Mouse (Mus musculus) stomach, embryonic 15.5 days (tissue): Measurements from ENCODE around the gene Tor1b. TPM values are rescaled to one million over a fixed set of nuclear protein-coding genes. Genes with fewer than 3 reads are reported as not detected.
A peak's percentile ranks its signal among the peaks of the same experiment; 100 is the strongest.

Source experiments
- ATAC-seq: fragments of 200-750 bp; cut with Nextera tagmentation; 2 replicates; pipeline ENCODE4 v1.8.0; 2017; ENCODE audit warnings: low read depth, moderate number of reproducible peaks, moderate TSS enrichment; ENCODE audit not compliant: insufficient read depth, low FRiP score
- H3K27ac ChIP-seq: fragments of 300-500 bp; sonication (generic); 2 replicates; pipeline ENCODE4 v1.5.1; 2015; ENCODE audit warnings: mild to moderate bottlenecking, inconsistent platforms
- H3K27me3 ChIP-seq: fragments of 300-500 bp; sonication (generic); replicated peaks from 2 replicates; pipeline ENCODE4 v1.6.1; 2015; ENCODE audit warnings: inconsistent platforms
- H3K36me3 ChIP-seq: fragments of 300-500 bp; sonication (generic); 2 replicates; pipeline ENCODE4 v1.6.1; 2015; ENCODE audit warnings: inconsistent platforms
- H3K4me1 ChIP-seq: fragments of 300-500 bp; sonication (generic); 2 replicates; pipeline ENCODE4 v1.6.1; 2015; ENCODE audit warnings: inconsistent platforms
- H3K4me2 ChIP-seq: fragments of 300-500 bp; sonication (generic); 2 replicates; pipeline ENCODE4 v1.6.1; 2015; ENCODE audit warnings: mild to moderate bottlenecking, inconsistent platforms
- H3K4me3 ChIP-seq: fragments of 300-500 bp; sonication (generic); replicated peaks from 2 replicates; pipeline ENCODE4 v1.5.1; 2015; ENCODE audit warnings: inconsistent platforms
- H3K9ac ChIP-seq: fragments of 300-500 bp; sonication (generic); 2 replicates; pipeline ENCODE4 v1.6.1; 2015; ENCODE audit warnings: inconsistent platforms
- H3K9me3 ChIP-seq: fragments of 300-500 bp; sonication (generic); 2 replicates; pipeline ENCODE4 v1.6.1; 2016; ENCODE audit warnings: inconsistent platforms
- whole genome bisulfite sequencing: fragments of 180-500 bp; shearing (Covaris S2); methylation state at CpG from one replicate; pipeline ENCODE4 v1.1.7; 2015; 5-methylcytosine and 5-hydroxymethylcytosine counted together
- polyA plus RNA-seq: library from polyadenylated mRNA; unstranded; fragments of >200 nt; fragmentation: Nextera tagmentation; extraction: Ambion mirVana; gene quantifications from 2 replicates; pipeline ENCODE4 v1.2.1, GENCODE M21; 2015

Gene Tor1b
- polyA plus RNA-seq, 1 experiment from 2014 or later, result 30.6 TPM

DNA sequence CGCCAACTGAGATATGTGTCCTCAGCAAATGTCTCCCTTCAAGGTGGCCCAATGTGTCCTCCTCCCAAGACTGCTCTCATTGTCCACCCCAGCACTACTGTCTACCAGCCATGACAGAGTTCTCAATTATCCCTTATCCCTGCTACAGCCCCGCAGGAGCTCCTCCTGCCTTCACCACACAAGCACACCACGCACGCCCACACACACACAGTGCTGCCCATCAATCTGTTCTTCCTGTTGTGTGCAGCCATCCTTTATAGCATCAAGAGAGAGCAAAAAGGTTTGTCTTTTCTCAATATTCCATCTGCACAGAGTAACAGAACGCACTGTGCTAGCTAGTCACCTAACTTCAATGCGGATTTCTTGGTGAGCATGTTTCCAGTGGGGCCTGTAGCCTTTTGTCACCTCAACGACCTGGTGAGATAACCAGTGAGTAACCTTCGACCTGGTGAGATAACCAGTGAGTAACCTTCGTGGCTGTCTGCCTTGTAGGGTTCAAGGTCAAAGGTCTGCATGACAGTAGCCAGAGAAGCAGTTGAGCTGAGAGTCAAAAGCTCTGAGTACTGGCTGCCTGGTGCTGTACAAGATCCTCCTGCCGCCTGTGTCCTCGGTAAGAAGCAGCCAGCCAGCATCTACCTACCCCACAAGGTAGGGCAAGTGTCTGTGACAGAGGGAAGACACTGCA is 10.0 kb downstream of the Tor1b start:
- no peaks in the 10 kb centered on the region for H3K9me3 ChIP-seq
- peaks cover 19% of the 10 kb centered on the region for H3K4me1 ChIP-seq
- no peaks in the 10 kb centered on the region for H3K27me3 ChIP-seq
- no peak overlapping the region for H3K4me2 ChIP-seq
- no peak for ATAC-seq
- H3K36me3 ChIP-seq, result peaks cover 66% of the 10 kb centered on the region
- H3K27ac ChIP-seq, result no peak overlapping the region
- WGBS, result 78% methylated on average over 11 of the region's 11 CpGs
- H3K9ac ChIP-seq, result no peak overlapping the region
- no peak overlapping the region for H3K4me3 ChIP-seq

DNA sequence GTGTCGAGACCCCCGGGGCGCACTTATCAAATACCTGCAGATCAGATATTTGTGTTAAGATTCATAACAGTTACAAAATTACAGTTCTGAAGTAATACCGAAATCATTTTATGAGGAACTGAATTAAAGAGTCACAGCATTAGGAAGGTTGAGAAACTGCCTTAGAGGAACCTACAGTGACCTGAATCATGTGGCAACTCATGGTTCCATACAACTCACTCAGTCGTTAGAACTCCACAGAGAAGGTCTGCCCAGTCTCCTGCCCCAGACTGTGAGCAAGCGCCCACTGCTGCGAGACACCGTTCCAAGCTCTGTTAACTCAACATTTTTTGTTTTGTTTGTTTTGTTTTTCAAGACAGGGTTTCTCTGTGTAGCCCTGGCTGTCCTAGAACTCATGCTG is 12.9 kb downstream of the Tor1b start:
- WGBS, result 91% methylated on average over 8 of the region's 8 CpGs
- no peak overlapping the region for H3K4me3 ChIP-seq
- no peak for ATAC-seq
- no peaks in the 10 kb centered on the region for H3K27me3 ChIP-seq
- H3K4me1 ChIP-seq, result peaks cover 19% of the 10 kb centered on the region
- peaks cover 42% of the 10 kb centered on the region for H3K36me3 ChIP-seq
- H3K9me3 ChIP-seq, result no peaks in the 10 kb centered on the region
- no peak overlapping the region for H3K9ac ChIP-seq
- H3K4me2 ChIP-seq, result peak overlapping the region; percentile 81
- H3K27ac ChIP-seq, result no peak overlapping the region

DNA sequence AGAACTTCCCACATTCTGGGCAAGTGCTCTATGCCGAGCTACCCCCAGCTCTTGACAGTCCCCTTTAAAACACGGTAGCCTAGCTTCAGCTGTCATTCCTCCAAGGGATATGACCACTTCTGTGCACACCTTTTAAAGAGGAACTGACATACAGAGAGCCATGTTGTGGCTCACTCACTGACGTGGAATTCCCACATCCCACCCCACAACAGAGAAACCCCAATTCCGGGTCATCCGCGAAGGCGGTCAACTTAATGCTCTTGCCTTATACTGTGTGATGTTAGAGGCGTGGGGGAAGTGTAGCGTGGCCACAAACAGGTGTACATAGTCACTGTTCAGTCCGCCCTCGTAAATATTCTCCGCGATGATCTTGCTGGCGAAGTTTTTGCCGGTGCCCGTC is 14.1 kb downstream of the Tor1b start:
- 15% methylated on average over 16 of the region's 16 CpGs for WGBS
- ATAC-seq, result no peak
- H3K36me3 ChIP-seq, result peaks cover 31% of the 10 kb centered on the region
- peak overlapping the region; percentile 92 for H3K4me3 ChIP-seq
- H3K9me3 ChIP-seq, result no peaks in the 10 kb centered on the region
- H3K9ac ChIP-seq, result peak overlapping the region; percentile 98
- peaks cover 19% of the 10 kb centered on the region for H3K4me1 ChIP-seq
- no peaks in the 10 kb centered on the region for H3K27me3 ChIP-seq
- peak overlapping the region; percentile 81 for H3K4me2 ChIP-seq
- 0 out of 2 replicates have a peak overlapping the region, but pooled peaks have one; percentile 78 for H3K27ac ChIP-seq

DNA sequence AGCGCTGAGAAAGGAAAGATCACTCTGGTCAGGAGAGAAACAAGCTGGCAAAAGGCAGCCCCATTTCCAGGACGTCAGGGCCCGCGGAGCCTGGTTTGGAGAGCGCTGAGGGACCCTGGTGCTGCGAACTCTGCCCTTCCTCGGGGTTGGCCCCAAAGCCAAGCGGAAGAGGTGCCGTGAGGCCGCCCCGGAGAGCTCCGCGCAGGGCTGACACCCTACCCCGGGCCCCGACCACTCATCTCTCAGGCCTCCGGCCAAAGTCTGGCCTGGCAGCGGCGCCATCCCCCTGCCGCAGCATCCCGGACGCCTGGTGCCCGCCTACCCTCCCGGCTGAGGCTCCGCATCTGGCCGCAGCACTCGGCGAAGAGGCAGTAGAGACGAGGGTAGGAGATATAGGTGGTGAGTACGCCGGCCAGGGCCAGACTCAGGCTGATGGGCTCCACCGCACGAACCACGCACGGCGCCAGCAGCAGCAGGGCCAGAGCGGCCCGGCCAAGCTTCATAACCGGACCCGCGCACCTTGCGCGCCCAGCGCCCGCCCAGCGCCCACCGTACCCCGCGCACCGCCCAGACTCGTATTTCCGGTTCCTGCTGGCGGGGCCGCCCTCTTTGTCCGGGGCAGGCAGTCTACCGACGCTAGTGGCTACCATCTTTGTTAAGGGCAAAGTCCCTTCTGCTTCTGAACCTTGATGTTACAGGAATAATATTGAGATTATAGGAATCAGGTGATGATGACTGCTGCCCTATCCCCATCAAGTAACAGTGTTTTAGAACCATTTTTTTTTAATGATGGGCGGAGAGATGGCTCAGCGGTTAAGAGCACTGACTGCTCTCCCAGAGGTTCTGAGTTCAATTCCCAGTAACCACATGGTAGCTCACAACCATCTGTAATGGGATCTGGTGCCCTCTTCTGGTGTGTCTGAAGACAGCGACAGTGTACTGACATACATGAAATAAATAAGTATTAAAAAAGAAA is 14.9 kb downstream of the Tor1b start, which contains the start of gene Tor1a:
Gene Tor1a (minus strand): TSS at position 582 of the 976 bp plus-strand sequence.
- Histone ChIP-seq H3K36me3 (peaks cover 28% of the 10 kb centered on the region), H3K4me3 (peak within 1 kb of the TSS; percentile 92), H3K4me2 (peak within 1 kb of the TSS; percentile 81), H3K27ac (peak within 1 kb of the TSS; percentile 78), H3K4me1 (peaks cover 19% of the 10 kb centered on the region), H3K27me3 (no peaks in the 10 kb centered on the region), H3K9ac (peak within 1 kb of the TSS; percentile 98), H3K9me3 (no peaks in the 10 kb centered on the region)
- WGBS, result 2% methylated on average over 59 of the region's 59 CpGs
- ATAC-seq, result peak; percentile 93

DNA sequence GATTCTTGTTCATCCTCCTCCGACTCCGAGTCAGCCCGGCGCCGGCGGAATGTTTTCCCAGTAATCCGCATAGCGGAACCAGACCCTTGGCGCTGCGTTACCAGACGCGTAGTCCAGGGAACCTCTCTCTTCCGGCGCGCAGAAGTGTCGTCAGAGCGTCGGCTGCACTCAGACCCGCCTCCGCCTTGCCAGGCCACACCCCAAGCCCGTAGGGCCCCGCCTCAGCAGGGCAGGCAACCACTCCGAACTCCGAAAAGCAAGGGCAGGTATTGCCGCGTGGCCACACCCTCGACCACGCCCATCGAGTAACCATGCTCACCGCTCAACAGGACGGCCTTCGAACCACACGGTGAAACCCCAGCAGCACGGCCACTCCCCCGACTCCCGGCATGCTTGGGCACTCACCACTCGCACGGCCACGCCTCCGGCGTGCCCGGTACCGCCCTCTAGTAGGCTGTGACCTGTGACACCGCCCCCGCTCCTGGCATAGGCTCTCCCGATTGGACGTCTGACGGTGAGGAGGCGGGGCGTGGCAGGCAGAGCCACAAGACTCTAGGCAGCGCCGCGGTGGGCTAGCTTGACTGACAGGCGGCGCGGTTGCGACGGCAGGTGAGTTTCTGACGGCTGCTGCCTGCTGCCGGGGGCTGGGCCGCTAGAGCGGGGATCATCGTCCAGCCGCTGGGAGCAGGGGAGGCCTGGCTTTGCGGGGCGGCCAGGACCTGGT is 29.2 kb downstream of the Tor1b start, which contains the start of the genes BC005624 and Usp20:
Gene BC005624 (minus strand): TSS at position 412 of the 724 bp plus-strand sequence.
Gene Usp20 (plus strand): TSS at position 490 of the 724 bp plus-strand sequence.
- ATAC-seq, result peak; percentile 97
- Histone ChIP-seq H3K27ac (peak within 1 kb of the TSS; percentile 65), H3K27me3 (no peaks in the 10 kb centered on the region), H3K9ac (peak within 1 kb of the TSS; percentile 36), H3K4me3 (peak within 1 kb of the TSS; percentile 67), H3K36me3 (peaks cover 20% of the 10 kb centered on the region; the same call in 1 of the 2 replicates), H3K4me2 (peak within 1 kb of the TSS; percentile 77), H3K9me3 (no peaks in the 10 kb centered on the region), H3K4me1 (peaks cover 29% of the 10 kb centered on the region)
- under 1% methylated on average over 66 of the region's 66 CpGs for WGBS

DNA sequence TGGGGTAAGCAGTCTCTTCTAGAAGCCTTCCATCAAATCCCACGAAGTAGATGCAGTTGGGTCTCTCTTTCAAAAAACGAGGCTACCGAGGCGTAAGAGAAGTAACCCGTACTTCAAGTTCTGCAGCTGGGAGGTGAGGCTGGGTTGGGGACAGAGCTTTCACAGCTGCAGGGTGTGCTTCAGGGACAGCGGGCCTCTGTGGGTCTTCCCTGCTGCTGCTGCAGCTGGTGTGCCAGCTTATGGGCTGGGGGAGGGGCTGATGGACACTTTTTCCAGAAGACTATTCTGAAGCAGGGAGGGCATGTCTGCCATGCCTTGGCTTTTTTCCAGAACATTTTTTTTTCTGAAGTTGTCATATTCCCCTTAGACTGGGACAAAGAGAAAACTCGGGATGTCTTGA is 30.3 kb downstream of the Tor1b start:
- Histone ChIP-seq H3K27me3 (no peaks in the 10 kb centered on the region), H3K27ac (no peak overlapping the region), H3K9me3 (no peaks in the 10 kb centered on the region), H3K4me2 (peak overlapping the region; percentile 77), H3K9ac (no peak overlapping the region), H3K4me1 (peaks cover 29% of the 10 kb centered on the region), H3K36me3 (peaks cover 20% of the 10 kb centered on the region; the same call in 1 of the 2 replicates), H3K4me3 (peak overlapping the region; percentile 67)
- WGBS, result 43% methylated on average over 7 of the region's 7 CpGs
- ATAC-seq, result no peak

DNA sequence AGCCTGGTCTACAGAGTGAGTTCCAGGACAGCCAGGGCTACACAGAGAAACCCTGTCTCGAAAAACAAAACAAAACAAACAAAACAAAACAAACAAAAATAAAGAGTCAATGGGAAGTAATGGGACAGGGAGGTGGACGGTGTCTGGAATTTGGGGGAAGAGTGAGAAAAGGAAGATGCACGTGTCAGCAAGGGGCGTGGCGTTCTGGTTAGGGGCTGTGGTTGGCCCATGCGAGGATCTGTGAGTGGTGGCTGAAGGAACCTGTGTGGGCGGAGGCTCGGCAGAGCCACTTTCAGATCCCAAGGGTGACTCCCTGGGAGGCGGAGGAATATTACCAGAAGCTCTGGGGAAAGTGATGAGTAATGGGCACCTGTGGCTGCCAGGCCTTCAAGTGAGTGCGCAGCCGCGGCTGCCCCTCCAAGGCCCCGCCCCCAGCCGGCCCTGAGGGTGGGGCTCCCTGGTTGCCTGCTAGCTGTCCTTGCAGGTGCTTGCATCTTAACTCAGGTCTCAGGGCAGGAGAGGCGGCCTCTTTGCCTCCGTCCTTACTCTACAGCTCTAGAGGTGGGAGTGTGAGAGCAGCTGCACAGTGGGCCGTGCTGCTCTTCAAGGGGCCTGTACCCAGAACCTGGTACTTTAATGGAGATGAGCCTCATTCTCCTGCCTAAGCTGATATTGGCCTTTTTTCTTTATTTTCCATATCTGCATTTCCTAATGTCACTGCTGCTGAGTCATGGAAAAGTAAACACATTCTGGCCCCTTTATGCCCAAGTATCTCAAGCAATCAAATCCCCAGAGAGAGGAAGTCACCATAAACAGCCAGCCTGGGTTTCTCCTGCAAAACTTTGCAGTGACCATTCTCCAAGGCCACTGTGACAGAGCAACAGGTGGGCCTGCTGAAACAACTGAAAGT is 32.6 kb downstream of the Tor1b start:
- Histone ChIP-seq H3K4me2 (peak overlapping the region; percentile 22), H3K9ac (no peak overlapping the region), H3K27me3 (no peaks in the 10 kb centered on the region), H3K9me3 (no peaks in the 10 kb centered on the region), H3K36me3 (peaks cover under 1% of the 10 kb centered on the region; the same call in 1 of the 2 replicates), H3K27ac (peak overlapping the region; percentile 82), H3K4me1 (peaks cover 26% of the 10 kb centered on the region), H3K4me3 (no peak overlapping the region)
- 21% methylated on average over 17 of the region's 17 CpGs for WGBS
- no peak for ATAC-seq

DNA sequence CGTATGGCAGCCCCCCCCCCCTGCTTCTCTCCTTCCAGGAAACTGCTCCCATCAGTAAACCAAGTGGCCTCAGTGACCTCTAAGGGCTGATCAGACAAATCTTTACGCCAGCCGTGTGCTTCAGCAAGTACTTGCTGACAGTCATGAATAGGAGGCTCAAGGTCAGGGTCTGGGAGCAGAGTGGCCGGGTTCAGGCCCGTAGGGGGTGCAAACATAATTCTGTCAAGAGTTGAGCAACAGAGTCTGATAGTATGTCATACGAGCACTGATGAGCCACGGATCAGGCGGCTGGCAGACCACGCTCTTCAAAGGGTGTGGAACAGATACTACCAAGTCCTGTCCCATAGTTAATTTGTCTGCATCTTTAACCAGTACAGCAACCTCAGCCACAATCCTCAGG is 37.5 kb downstream of the Tor1b start:
- H3K27ac ChIP-seq, result no peak overlapping the region
- no peak overlapping the region for H3K9ac ChIP-seq
- no peaks in the 10 kb centered on the region for H3K36me3 ChIP-seq
- no peak for ATAC-seq
- H3K4me3 ChIP-seq, result no peak overlapping the region
- H3K4me1 ChIP-seq, result peaks cover 8% of the 10 kb centered on the region; the same call in 1 of the 2 replicates
- 86% methylated on average over 9 of the region's 9 CpGs for WGBS
- no peaks in the 10 kb centered on the region for H3K9me3 ChIP-seq
- H3K4me2 ChIP-seq, result no peak overlapping the region
- no peaks in the 10 kb centered on the region for H3K27me3 ChIP-seq

DNA sequence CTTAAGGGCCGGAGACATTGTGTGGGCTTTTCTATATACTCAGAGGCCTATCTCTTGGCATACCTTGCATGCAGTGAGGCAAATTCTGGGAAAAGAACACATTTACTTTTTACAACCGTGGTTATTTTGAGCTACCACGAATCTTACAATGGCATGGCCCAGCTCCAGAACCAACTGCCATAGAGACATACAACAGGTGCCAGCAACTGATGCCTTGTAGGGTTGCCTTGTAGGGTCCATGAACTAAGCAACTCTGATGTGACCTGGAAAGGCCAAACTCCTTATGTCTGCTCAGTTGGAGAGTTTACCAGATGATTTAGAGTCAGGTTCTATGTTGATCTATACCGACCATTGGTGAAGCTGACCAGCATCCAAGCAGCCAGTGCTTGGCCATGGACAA is 42.1 kb downstream of the Tor1b start:
- Histone ChIP-seq H3K4me2 (no peak overlapping the region), H3K27me3 (no peaks in the 10 kb centered on the region), H3K27ac (no peak overlapping the region), H3K9me3 (no peaks in the 10 kb centered on the region), H3K9ac (no peak overlapping the region), H3K4me3 (no peak overlapping the region), H3K36me3 (0 out of 2 replicates have a peak, but pooled peaks cover under 1% of the 10 kb centered on the region), H3K4me1 (no peaks in the 10 kb centered on the region)
- 94% methylated on average over 4 of the region's 4 CpGs for WGBS
- ATAC-seq, result no peak

DNA sequence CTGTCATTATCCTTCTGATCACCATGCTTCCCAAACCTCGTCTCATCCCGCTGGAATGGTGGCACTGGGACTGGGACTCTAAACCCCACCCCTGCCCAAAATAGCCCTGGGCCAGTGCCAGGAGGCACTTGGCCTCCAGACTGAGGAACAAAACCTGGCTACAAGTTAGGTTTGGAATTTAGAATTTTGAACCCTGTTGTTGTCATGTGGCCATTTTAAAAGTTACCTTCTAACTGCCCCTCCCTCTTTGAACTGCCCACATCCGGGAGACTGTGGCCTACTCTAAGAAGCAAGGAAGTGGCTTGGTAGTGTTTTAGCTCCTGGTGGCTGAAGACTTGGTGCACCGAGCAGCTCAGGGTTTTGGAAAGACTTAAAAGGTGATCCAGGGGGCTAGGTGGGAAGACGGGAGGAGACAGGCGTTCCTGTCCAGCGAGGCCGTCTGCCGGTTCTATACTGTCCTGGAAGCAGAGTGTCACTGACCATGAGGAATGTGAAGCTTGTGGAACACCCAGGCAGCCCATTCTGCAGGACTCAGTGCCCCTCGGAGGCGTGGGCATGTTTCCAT is 42.8 kb downstream of the Tor1b start:
- Histone ChIP-seq H3K36me3 (peaks cover 6% of the 10 kb centered on the region; the same call in 1 of the 2 replicates), H3K9ac (no peak overlapping the region), H3K4me1 (no peaks in the 10 kb centered on the region), H3K9me3 (no peaks in the 10 kb centered on the region), H3K27ac (no peak overlapping the region), H3K4me2 (no peak overlapping the region), H3K4me3 (no peak overlapping the region), H3K27me3 (no peaks in the 10 kb centered on the region)
- no peak for ATAC-seq
- 82% methylated on average over 11 of the region's 11 CpGs for WGBS
